Mouse (Mus musculus) stomach, adult 2 months (tissue): Measurements from ENCODE around the gene Aldoart1. TPM values are rescaled to one million over a fixed set of nuclear protein-coding genes. Genes with fewer than 3 reads are reported as not detected.

Experiments used
- polyA plus RNA-seq: library from polyadenylated mRNA; depleted of rRNA; stranded (reverse); fragments of >200 nt; gene quantifications from 2 replicates; pipeline ENCODE4 v1.2.3, GENCODE M21; 2012; rRNA removed

The Aldoart1 gene
- polyA plus RNA-seq = not detected in 2 replicates

GRCm38 (mm10) chr4:72852534-72852933 lies at the start of gene Aldoart1:
TSS of gene Aldoart1 (minus strand) at chr4:72852634.

